Mouse (Mus musculus): Measurements from ENCODE around the gene Mgat2.
A peak's percentile ranks its signal among the peaks of the same experiment; 100 is the strongest.

The Mgat2 gene

DNA sequence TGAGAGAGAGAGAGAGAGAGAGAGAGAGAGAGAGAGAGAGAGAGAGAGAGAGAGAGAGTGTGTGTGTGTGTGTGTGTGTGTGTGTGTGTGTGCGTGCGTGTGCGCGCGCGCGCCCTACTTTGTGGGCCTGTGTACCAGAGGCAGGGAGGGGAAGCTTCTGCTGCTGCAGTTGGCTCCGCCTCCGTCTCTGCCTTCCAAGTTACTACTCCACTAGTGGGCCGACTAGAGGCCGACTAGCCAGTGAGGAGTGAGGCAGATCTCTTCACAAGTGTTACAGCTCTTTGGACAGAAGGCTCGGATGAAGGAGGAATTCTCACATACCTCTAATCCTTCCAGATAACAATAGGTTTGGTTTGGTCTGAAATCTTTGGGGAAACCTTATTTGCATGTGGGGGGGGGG, 4.6 kb upstream of the Mgat2 start:
- no peak for DNase-seq (ENCODE audit: low spot score)

DNA sequence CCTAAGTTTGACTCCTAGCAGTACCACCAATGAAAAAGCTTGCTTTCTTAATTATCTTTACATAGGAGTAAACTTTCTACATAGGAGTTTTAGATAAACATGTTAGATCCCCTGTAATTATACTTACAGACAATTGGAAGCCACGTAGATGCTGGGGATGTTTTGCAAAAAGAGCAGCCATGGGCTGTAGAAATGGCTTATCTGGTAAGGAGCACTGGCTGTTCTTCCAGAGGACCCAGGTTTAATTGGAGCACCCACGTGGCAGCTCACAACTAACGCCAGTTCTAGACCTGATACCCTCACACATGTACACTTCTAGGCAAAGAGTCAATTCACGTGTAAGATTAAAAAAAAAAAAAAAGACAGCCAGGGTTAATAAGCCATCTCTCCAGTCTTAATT, 2.2 kb upstream of the Mgat2 start:
- no peak for DNase-seq (ENCODE audit: low spot score)

DNA sequence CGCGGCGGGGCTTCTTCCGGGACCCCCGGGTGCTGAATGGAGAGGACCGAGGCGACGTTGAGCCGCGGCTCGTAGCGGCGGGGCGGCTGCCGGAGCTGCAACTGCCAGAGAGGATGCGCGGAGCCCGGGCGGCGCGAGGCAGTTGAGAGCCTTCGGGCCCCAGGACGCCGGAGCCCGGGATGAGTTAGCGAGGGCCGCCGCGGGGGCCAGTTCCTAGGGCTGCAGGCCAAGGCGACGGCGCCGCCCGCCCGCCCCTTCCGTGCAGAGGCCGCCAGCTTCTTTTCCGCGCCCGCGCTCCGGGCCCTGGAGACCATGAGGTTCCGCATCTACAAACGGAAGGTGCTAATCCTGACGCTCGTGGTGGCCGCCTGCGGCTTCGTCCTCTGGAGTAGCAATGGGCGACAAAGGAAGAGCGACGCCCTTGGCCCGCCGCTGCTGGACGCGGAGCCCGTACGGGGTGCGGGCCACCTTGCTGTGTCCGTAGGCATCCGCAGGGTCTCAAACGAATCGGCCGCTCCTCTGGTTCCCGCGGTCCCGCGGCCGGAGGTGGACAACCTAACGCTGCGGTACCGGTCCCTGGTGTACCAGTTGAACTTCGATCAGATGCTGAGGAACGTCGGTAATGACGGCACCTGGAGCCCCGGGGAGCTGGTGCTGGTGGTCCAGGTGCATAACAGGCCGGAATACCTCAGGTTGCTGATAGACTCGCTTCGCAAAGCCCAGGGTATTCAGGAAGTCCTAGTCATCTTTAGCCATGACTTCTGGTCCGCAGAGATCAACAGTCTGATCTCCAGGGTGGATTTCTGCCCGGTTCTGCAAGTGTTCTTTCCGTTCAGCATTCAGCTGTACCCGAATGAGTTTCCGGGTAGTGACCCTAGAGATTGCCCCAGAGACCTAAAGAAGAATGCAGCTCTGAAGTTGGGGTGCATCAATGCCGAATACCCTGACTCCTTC, 662 bp downstream of the Mgat2 start:
- peak; percentile 32 for DNase-seq (ENCODE audit: low spot score)

DNA sequence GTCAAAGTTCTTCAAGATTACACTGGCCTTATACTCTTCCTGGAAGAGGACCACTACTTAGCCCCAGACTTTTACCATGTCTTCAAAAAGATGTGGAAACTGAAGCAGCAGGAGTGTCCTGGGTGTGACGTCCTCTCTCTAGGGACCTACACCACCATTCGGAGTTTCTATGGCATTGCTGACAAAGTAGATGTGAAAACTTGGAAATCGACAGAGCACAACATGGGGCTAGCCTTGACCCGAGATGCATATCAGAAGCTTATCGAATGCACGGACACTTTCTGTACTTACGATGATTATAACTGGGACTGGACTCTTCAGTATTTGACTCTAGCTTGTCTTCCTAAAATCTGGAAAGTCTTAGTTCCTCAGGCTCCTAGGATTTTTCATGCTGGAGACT, 1.4 kb downstream of the Mgat2 start:
- DNase-seq (ENCODE audit: low spot score) = no peak

DNA sequence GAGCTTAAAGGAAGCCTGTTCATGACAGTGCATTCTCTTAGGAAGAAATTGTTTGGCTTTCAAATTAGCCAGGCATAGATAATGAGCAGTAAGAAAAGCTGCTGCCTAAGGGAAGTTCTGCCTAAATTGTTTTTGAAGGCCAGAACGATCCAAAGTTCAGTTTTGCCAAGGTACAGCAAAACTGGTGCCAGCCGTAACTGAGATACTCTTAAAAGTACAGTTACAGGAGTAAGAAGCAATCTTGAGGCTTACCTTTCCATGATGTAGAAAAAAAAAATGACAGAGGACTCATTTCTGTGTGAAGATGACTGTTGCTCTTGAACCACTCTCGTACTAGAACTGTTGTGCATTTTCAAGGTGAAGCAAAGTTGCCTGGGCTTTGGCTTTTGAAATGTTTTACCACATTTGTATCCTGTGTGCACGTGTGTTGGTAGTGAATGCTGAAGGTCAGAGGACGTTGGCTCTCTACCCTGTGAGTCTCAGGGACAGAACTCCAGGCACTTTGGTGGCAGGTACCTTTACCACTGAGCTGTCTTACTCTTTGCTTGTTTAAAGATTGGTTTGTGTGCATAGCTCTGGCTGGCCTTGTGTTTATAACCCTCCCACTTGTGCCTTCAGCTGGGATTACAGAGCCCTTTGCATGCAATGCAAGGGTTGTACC, 3.0 kb downstream of the Mgat2 start:
- DNase-seq (ENCODE audit: low spot score) = no peak

DNA sequence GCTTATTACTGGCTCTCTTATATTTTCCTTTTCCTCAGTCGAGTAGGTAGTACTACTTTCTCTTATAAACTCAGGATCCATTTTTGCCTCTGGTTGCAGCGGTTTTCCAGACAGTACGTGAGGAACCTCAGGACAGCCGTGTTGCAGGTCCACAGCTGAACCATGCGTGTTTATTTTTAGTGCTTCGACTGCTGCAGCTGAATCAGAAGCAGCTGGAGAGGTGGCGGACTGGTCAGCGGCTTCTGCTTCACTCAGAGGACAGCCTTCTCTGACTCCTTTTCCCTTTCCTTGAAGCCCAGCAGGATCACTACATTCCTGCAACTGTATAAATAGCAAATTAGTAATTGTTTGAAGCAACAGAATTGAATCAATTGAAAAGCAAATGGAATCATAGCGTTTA, 6.1 kb downstream of the Mgat2 start:
- DNase-seq (ENCODE audit: low spot score) = no peak

DNA sequence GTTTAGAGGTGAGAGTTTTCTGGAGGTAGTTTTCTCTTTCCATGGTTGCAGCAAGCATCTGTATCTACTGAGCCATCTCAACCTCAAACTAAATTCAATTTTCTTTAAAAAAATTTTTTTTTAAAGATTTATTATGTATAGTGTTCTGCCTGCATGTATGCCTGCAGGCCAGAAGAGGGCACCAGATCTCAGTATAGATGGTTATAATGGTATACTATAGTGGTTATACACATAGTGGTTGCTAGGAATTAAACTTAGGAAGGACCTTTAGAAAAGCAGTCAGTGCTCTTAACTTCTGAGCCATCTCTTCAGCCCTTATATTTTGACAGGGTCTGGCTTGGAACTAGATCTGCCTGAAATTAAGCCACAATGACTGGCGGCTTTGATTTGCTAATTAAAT, 6.6 kb downstream of the Mgat2 start:
- DNase-seq (ENCODE audit: low spot score) = no peak

DNA sequence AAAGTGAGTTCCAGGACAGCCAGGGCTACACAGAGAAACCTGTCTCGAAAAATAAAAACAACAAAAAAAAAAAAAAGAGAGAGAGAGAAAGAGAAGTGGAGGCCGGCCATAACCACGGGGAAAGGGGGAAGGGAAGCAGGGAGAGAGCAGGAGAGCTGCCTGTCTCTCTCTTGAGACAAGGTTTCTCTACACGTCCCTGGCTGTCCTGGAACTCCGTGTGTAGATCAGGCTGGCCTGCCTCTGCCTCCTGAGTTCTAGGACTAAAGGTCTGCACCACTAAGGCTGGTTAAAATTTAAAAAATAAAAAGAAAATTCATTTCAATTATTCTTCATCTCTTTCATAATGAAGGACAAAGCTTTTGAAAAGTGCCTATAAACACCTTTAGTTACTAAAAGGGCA, 7.4 kb downstream of the Mgat2 start:
- DNase-seq (ENCODE audit: low spot score) = no peak

DNA sequence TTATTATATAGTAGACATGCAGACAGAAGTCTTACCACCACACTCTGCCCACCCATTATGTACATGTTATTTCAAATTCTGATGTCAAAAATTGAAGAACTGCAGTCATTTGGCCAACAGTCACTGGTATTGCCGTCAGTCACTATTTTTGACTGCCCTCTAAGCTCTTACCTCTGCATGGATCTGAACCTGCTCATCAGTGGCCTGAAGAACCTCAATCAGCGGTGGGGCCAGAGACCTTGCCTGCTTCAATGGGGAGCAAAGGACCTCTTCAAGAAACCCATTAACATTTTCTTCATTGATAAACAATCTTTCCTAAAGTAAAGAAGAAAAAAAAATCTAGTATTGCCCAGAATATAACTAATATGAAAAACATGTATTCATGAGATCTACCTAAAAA, 8.7 kb downstream of the Mgat2 start:
- no peak for DNase-seq (ENCODE audit: low spot score)

DNA sequence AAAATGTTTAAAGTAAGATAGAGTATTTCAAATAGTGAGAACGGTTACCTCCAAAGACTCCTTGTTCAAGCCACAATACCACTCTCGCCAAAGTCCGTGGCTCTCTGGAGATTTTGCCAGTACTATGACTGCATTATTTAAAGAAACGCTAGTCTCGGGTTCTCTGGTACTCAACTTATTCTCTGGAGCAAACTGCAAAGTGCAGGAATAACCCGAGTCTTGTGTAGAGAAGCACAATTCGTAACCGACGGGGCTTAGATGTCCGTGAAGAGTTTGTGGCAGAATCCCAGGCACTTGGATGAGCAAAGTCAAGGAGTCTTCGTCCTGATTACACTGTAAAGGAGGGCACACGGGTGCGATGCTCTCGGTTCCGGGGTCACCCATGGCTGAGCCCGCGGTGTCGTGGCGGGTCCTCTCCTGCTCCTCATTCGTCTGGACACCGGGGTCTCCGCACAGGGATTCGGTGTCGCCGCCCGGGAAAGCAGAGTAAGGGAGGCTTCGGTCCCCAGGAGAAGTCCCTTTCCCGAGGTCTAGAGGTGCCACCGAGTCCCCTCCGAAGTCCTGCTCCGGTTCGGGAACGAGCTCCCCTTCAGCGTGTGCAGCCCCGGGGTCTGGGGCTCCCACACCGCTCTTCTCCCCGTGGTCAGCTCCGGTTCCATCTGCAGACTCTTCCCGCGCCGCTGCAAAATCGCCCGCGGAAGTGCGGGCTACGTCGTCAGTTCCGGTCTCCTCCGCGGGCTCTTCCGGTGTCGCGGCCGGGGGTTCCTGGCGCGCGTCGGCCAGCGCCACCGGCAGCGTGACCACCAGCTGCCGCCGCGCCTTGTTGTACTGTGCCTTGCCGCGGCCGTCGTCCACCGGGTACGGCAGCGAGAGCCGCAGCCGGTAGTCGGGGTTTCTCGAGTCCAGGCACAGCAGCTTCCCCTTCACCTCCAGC, 12.8 kb downstream of the Mgat2 start, which contains the start of gene Gm49383:
TSS of gene Gm49383 (minus strand) at position 661 of the 934 bp plus-strand sequence.
- DNase-seq (ENCODE audit: low spot score) = peak; percentile 37

DNA sequence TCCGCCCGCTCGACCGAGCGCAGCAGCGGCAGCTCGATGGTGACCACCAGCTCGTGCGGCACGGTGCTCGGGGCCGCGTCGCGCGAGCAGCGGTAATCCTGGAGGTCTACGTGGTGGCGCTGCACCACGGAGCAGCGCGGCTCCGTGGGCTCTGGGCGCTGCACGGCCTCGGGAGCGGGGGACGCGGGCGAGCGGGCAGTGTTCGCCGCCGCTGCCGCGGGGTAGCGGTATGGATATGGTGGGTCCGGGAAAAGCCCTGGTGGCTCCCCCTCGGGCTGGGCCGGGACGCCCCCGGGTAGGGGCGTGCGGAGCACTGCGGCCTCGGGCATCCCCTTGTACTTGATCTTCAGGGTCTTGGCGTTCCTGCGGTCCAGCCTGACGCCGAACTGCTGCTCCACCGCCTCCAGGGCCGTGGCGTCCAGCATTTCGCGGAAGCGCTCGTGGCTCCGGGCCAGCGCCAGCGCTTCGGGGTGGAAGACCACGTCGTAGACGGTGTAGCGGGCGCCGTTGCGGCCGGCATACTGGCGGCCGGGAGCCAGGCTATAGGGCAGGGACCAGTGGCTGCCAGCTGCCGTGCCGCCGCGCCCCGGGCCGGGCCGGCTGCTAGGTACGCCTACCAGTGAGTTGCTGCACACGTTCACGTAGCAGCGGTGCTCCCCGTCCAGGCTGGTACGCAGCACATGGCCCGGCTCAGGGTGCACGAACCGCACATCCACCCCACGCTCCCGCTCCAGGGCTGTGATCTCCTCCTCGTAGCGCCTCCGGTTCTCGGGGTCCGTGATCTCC, 13.6 kb downstream of the Mgat2 start:
- DNase-seq (ENCODE audit: low spot score) = peak; percentile 46

DNA sequence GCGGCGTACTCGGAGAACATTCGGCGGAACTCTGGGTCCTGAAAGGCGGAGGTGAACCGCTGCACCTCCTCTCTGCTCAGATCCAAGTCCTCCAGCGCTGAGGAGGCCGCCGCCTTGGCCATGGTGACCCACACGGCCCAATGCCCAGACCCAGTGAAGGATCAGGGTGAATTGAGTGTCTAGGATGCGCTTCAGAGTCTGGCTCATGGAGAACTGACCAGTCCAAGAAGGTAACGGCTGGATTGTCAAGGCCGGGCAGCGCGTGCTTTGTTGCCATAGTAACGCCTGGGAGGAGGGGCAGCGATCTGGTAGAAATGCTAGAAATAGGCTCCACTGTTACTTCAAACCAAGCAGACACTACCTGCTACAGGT, 14.2 kb downstream of the Mgat2 start, which contains the start of gene Dnaaf2:
TSS of gene Dnaaf2 (minus strand) at position 266 of the 372 bp plus-strand sequence.
- peak; percentile 73 for DNase-seq (ENCODE audit: low spot score)

DNA sequence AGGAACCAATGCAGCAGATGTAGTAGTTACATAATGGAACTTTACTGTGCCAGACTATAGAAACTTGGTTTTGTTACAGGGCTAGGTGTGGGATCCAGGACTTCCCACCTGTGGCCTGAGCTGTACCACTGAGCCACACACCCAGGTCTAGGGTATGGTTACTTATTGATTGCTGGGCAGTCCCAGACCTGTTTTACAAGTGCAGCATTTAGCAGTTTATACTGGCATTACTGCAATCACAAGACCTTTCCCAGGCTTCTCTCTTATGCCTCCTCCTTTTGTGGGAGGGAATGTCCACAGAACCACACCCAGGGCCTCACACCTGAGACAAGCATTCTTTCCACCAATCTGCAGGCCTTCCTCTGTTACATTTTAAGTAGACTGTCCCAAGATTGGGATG, 15.0 kb downstream of the Mgat2 start:
- no peak for DNase-seq (ENCODE audit: low spot score)

DNA sequence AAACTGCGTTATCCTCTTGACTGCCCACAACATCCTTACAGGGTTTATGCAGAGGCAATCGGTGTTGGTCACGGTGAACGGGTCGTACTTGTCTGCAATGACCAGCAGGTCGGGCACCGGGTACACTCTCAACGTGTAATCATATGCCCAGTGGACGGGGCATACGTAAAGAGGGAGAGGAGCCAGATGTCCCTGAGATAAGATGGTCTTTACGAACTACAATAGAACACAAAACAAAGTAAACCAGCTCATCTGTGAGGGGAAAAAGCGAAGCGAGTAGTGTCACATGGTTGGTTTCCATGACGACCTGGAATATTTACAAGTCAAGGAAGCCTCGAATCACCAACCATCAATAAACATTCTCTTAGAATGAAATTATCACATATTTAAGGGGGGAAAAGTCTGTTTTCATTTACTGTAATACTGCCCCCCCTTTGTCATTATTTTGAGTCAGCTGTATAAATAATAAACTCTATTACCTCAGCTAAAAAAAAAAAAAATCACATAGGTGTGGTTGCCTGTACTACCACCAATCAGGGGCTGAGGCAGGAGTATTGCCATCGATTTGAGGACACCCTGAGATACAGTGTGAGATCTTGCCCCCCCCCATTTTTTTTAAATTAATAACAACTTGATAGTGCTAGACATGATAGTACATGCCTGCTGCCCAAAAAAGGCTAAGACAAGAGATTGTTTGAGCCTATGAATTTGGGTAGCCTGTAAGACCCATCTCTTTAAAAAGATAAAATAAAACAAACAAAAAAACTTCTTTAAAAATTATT, 20.3 kb downstream of the Mgat2 start, which contains the start of gene Gm49384:
TSS of gene Gm49384 (minus strand) at position 216 of the 782 bp plus-strand sequence.
- DNase-seq (ENCODE audit: low spot score) = no peak

DNA sequence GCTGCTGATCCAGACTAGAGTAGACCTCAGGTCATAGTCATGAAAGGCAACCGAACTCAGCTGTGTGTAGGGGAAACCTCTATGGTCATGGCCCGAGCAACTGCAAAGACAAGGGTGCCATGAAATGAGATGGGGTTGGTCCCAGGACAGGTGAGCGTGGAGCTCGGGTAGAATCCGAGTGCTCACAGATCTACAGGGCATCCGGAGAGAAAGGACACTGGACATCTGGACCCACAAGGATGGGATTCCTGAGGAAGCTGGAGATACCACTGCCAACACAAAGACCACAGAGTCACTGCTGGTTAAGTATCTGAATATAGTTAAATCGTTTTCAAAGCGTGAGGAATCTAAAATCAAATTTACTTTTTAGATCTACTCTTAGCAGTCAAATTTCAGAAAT, 23.4 kb downstream of the Mgat2 start:
- DNase-seq (ENCODE audit: low spot score) = no peak

DNA sequence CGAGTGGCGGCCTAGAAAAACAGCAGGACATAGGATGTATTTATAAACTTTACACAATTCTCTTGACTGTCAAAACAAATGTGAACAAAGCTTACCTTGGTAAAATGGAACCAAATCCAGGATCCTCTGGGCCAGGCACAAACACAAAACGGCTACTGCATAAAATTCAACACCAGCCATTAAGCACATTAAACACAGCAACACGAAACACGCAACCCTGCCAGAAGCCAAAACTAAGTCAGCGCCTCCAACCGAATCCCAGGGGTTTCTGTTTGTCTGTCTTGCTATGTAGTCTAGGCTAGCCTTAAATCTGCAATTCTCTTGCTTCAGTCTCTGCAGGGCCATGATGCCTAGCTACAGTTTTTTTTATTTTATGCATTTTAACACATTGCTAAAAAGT, 24.0 kb downstream of the Mgat2 start:
- DNase-seq (ENCODE audit: low spot score) = no peak

DNA sequence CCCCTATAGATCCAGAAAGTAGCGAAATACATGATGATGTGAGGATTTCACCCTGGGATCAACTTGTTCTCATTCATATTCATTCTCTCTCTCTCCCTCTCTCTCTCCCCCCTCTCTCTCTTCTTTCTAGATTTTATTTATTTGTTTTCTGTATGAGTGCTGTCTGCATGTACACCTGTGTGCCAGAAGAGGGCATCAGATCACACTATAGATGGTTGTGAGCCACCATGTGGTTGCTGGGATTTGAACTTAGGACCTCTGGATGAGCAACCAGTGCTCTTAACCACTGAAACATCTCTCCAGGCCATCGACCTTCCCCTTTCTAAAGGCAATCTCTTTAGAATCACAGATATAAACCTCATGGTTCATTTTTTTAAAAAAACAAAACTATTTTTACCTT, 24.6 kb downstream of the Mgat2 start:
- no peak for DNase-seq (ENCODE audit: low spot score)

DNA sequence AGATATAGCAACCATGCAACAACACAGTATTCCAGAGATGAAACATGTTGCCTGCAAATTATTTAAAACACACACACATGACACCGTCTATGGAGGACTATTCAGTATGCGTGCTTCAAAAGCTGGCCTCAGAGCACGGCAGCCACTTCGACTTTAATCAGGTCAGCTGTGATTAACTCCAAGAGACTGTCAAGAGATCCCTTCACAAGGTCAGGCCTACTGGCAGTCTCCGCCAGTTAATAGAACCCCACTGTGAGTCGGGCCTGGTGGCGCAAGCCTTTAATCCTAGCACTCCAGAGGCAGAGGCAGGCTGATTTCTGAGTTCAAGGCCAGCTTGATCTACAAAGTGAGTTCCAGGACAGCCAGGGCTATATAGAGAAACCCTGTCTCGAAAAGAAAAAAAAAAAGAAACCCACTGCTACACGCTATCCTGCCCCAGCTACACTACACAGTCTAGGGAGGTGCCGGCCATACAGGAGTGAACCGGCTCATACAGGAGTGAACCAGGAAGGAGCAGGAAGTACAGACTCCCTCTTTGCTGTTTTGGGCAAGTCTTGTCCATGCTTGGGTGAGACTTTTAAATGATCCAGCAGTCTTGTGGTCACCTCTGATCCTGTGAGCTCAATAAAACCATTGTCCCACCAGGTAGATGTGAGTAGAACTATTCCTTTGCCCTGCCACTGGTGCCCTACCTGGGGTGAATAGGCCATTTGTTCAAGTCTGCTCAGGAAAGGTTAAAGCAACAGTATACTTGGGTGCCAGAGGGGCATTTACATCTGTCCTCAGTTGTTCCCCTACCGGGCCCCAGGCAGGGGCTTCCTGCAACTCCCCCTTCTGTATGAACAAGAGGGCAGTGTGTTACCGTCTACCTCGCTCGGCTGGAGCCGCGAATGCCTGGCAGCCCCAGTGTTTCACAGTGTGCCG, 26.4 kb downstream of the Mgat2 start:
- DNase-seq (ENCODE audit: low spot score) = no peak

DNA sequence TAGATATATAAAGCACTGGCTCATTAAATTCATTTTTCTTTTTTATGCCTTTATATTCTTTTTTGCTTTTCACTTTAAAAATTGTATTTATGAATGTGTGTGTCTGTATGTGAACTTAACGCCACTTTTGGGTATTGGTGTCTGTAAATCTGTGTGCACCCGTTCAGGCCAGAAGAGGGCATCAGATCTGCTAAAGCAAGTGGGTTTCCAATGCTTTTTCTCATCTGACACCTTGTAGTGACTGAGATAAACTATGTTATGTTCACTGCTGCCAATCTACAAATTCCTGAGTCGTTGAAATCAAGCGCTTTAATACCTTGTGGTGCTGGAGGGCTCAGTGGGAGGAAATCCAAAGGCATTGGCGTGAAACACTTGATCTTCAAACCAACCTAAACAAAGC, 27.1 kb downstream of the Mgat2 start:
- no peak for DNase-seq (ENCODE audit: low spot score)

Data from ovary, postnatal 14 days (tissue).